Mouse (Mus musculus) adrenal gland, adult 8-10 months (tissue): Measurements from ENCODE around the gene Nif3l1. TPM values are rescaled to one million over a fixed set of nuclear protein-coding genes. Genes with fewer than 3 reads are reported as not detected.

Source experiments
- DNase-seq: peaks from one replicate; pipeline ENCODE4 v3.0.0; 2022
- total RNA-seq, 4 experiments: library from RNA; stranded (reverse); gene quantifications; 2 replicates each; pipeline ENCODE4 v1.2.4; 2022

Nif3l1 gene
- total RNA-seq: 10 to 100 TPM; 20.9 to 27.8 (median 26.4) TPM

- DNase-seq: peak; percentile 86
Measured at GRCm38 (mm10) chr1:58445143-58445722, at the start of gene Nif3l1, which contains the start of gene Ppil3. Gene Nif3l1 (plus strand): TSS chr1:58445151. Gene Ppil3 (minus strand): TSS chr1:58445486.

- no peak for DNase-seq
Measured at GRCm38 (mm10) chr1:58395341-58395740, 49.6 kb upstream of the Nif3l1 start.

GRCm38 (mm10) chr1:58396179-58396578 is 48.8 kb upstream of the Nif3l1 start:
- DNase-seq: no peak

- no peak for DNase-seq
Measured at GRCm38 (mm10) chr1:58397731-58398130, 47.2 kb upstream of the Nif3l1 start.

GRCm38 (mm10) chr1:58401396-58401795 is 43.6 kb upstream of the Nif3l1 start:
- DNase-seq: no peak

GRCm38 (mm10) chr1:58403745-58404144 is 41.2 kb upstream of the Nif3l1 start:
- no peak for DNase-seq

- DNase-seq: no peak
Measured at GRCm38 (mm10) chr1:58407321-58407720, 37.6 kb upstream of the Nif3l1 start.

- DNase-seq: no peak
Measured at GRCm38 (mm10) chr1:58408141-58408540, 36.8 kb upstream of the Nif3l1 start.

GRCm38 (mm10) chr1:58409553-58410197 is 35.3 kb upstream of the Nif3l1 start:
- DNase-seq: no peak

- no peak for DNase-seq
Measured at GRCm38 (mm10) chr1:58410198-58410588, 34.8 kb upstream of the Nif3l1 start.

- DNase-seq: no peak
Measured at GRCm38 (mm10) chr1:58410776-58411175, 34.2 kb upstream of the Nif3l1 start.

GRCm38 (mm10) chr1:58415442-58415841 is 29.5 kb upstream of the Nif3l1 start:
- DNase-seq: no peak

GRCm38 (mm10) chr1:58416048-58416447 is 28.9 kb upstream of the Nif3l1 start:
- DNase-seq: no peak

- no peak for DNase-seq
Measured at GRCm38 (mm10) chr1:58420032-58420431, 24.9 kb upstream of the Nif3l1 start.

- no peak for DNase-seq
Measured at GRCm38 (mm10) chr1:58420961-58421360, 24.0 kb upstream of the Nif3l1 start.

- no peak for DNase-seq
Measured at GRCm38 (mm10) chr1:58422879-58423278, 22.1 kb upstream of the Nif3l1 start.

- DNase-seq: peak; percentile 96
Measured at GRCm38 (mm10) chr1:58423371-58424248, 21.3 kb upstream of the Nif3l1 start, which contains the start of gene Clk1. Gene Clk1 (minus strand): TSS chr1:58424066.

- no peak for DNase-seq
Measured at GRCm38 (mm10) chr1:58424551-58424950, 20.4 kb upstream of the Nif3l1 start.

GRCm38 (mm10) chr1:58444691-58445090 is 260 bp upstream of the Nif3l1 start:
- DNase-seq: no peak

GRCm38 (mm10) chr1:58445861-58446260 is 910 bp downstream of the Nif3l1 start:
- DNase-seq: no peak

- DNase-seq: no peak
Measured at GRCm38 (mm10) chr1:58447766-58448165, 2.8 kb downstream of the Nif3l1 start.

GRCm38 (mm10) chr1:58448396-58448795 is 3.4 kb downstream of the Nif3l1 start:
- no peak for DNase-seq

- DNase-seq: no peak
Measured at GRCm38 (mm10) chr1:58454316-58454715, 9.4 kb downstream of the Nif3l1 start.
